Mouse (Mus musculus): ENCODE data around the gene Slfnl1. TPM values are rescaled to one million over a fixed set of nuclear protein-coding genes. Genes with fewer than 3 reads are reported as not detected.
A peak's percentile ranks its signal among the peaks of the same experiment; 100 is the strongest.

Slfnl1 gene
- polyA plus RNA-seq, 1 experiment from 2014 or later = not detected

GRCm38 (mm10) chr4:120522351-120522750 lies 9.7 kb upstream of the Slfnl1 start:
- Histone ChIP-seq H3K4me1 (ENCODE audit: control insufficient read depth, insufficient read depth, low read length) (no peaks in the 10 kb centered on the region), H3K9ac (replicated peaks; ENCODE audit: low read depth, low read length) (no peak overlapping the region), H3K27ac (ENCODE audit: low read length) (no peak overlapping the region), H3K9me3 (ENCODE audit: control insufficient read depth, low read depth, low read length) (no peaks in the 10 kb centered on the region), H3K4me3 (ENCODE audit: low read depth, low read length) (no peak overlapping the region), H3K27me3 (ENCODE audit: control insufficient read depth, insufficient read depth, low read length) (no peaks in the 10 kb centered on the region), H3K4me2 (replicated peaks; ENCODE audit: low read depth, low read length) (no peak overlapping the region), H3K36me3 (ENCODE audit: control insufficient read depth, insufficient read depth, low read length) (peaks cover 62% of the 10 kb centered on the region)
- 86% methylated on average over 4 of the region's 4 CpGs for WGBS
- ATAC-seq (ENCODE audit: insufficient number of reproducible peaks, insufficient read depth, low FRiP score, low read depth) = no peak

GRCm38 (mm10) chr4:120523092-120523491 lies 8.9 kb upstream of the Slfnl1 start:
- Histone ChIP-seq H3K27ac (ENCODE audit: low read length) (no peak overlapping the region), H3K4me1 (ENCODE audit: control insufficient read depth, insufficient read depth, low read length) (no peaks in the 10 kb centered on the region), H3K36me3 (ENCODE audit: control insufficient read depth, insufficient read depth, low read length) (peaks cover 60% of the 10 kb centered on the region), H3K4me2 (replicated peaks; ENCODE audit: low read depth, low read length) (no peak overlapping the region), H3K27me3 (ENCODE audit: control insufficient read depth, insufficient read depth, low read length) (no peaks in the 10 kb centered on the region), H3K4me3 (ENCODE audit: low read depth, low read length) (no peak overlapping the region), H3K9ac (replicated peaks; ENCODE audit: low read depth, low read length) (no peak overlapping the region), H3K9me3 (ENCODE audit: control insufficient read depth, low read depth, low read length) (no peaks in the 10 kb centered on the region)
- ATAC-seq (ENCODE audit: insufficient number of reproducible peaks, insufficient read depth, low FRiP score, low read depth) = no peak
- WGBS = 85% methylated on average over 3 of the region's 3 CpGs

GRCm38 (mm10) chr4:120528171-120528570 lies 3.9 kb upstream of the Slfnl1 start:
- no peak overlapping the region for H3K4me3 ChIP-seq (ENCODE audit: low read depth, low read length)
- H3K4me1 ChIP-seq (ENCODE audit: control insufficient read depth, insufficient read depth, low read length) = no peaks in the 10 kb centered on the region
- peaks cover 58% of the 10 kb centered on the region for H3K36me3 ChIP-seq (ENCODE audit: control insufficient read depth, insufficient read depth, low read length)
- H3K9ac ChIP-seq (replicated peaks; ENCODE audit: low read depth, low read length) = no peak overlapping the region
- WGBS = 84% methylated on average over 9 of the region's 9 CpGs
- ATAC-seq (ENCODE audit: insufficient number of reproducible peaks, insufficient read depth, low FRiP score, low read depth) = no peak
- H3K27ac ChIP-seq (ENCODE audit: low read length) = no peak overlapping the region
- H3K9me3 ChIP-seq (ENCODE audit: control insufficient read depth, low read depth, low read length) = no peaks in the 10 kb centered on the region
- H3K4me2 ChIP-seq (replicated peaks; ENCODE audit: low read depth, low read length) = no peak overlapping the region
- H3K27me3 ChIP-seq (ENCODE audit: control insufficient read depth, insufficient read depth, low read length) = no peaks in the 10 kb centered on the region

GRCm38 (mm10) chr4:120538664-120539063 lies 6.6 kb downstream of the Slfnl1 start:
- ATAC-seq (ENCODE audit: insufficient number of reproducible peaks, insufficient read depth, low FRiP score, low read depth) = no peak

GRCm38 (mm10) chr4:120544896-120545295 lies 12.9 kb downstream of the Slfnl1 start:
- Histone ChIP-seq H3K4me2 (replicated peaks; ENCODE audit: low read depth, low read length) (no peak overlapping the region), H3K9me3 (ENCODE audit: control insufficient read depth, low read depth, low read length) (no peaks in the 10 kb centered on the region), H3K27ac (ENCODE audit: low read length) (no peak overlapping the region), H3K4me1 (ENCODE audit: control insufficient read depth, insufficient read depth, low read length) (no peaks in the 10 kb centered on the region), H3K27me3 (ENCODE audit: control insufficient read depth, insufficient read depth, low read length) (no peaks in the 10 kb centered on the region), H3K36me3 (ENCODE audit: control insufficient read depth, insufficient read depth, low read length) (peaks cover 77% of the 10 kb centered on the region), H3K4me3 (ENCODE audit: low read depth, low read length) (no peak overlapping the region), H3K9ac (replicated peaks; ENCODE audit: low read depth, low read length) (no peak overlapping the region)
- ATAC-seq (ENCODE audit: insufficient number of reproducible peaks, insufficient read depth, low FRiP score, low read depth) = no peak
- 71% methylated on average over 1 of the region's 1 CpGs for WGBS

More at GRCm38 (mm10) chr4:120538664-120539063, 6.6 kb downstream of the Slfnl1 start:
- 94% methylated on average over 10 of the region's 10 CpGs for WGBS
- Histone ChIP-seq H3K4me2 (replicated peaks; ENCODE audit: low read depth, low read length) (no peak overlapping the region), H3K27ac (ENCODE audit: low read length) (no peak overlapping the region), H3K36me3 (ENCODE audit: control insufficient read depth, insufficient read depth, low read length) (peaks cover 38% of the 10 kb centered on the region), H3K4me1 (ENCODE audit: control insufficient read depth, insufficient read depth, low read length) (no peaks in the 10 kb centered on the region), H3K9ac (replicated peaks; ENCODE audit: low read depth, low read length) (no peak overlapping the region), H3K9me3 (ENCODE audit: control insufficient read depth, low read depth, low read length) (no peaks in the 10 kb centered on the region), H3K4me3 (ENCODE audit: low read depth, low read length) (no peak overlapping the region), H3K27me3 (ENCODE audit: control insufficient read depth, insufficient read depth, low read length) (no peaks in the 10 kb centered on the region)

GRCm38 (mm10) chr4:120556592-120556991 lies 24.6 kb downstream of the Slfnl1 start:
- WGBS = 92% methylated on average over 6 of the region's 6 CpGs
- Histone ChIP-seq H3K27me3 (ENCODE audit: control insufficient read depth, insufficient read depth, low read length) (no peaks in the 10 kb centered on the region), H3K4me2 (replicated peaks; ENCODE audit: low read depth, low read length) (no peak overlapping the region), H3K4me3 (ENCODE audit: low read depth, low read length) (no peak overlapping the region), H3K9ac (replicated peaks; ENCODE audit: low read depth, low read length) (no peak overlapping the region), H3K36me3 (ENCODE audit: control insufficient read depth, insufficient read depth, low read length) (peaks cover 74% of the 10 kb centered on the region), H3K27ac (ENCODE audit: low read length) (no peak overlapping the region), H3K4me1 (ENCODE audit: control insufficient read depth, insufficient read depth, low read length) (no peaks in the 10 kb centered on the region), H3K9me3 (ENCODE audit: control insufficient read depth, low read depth, low read length) (no peaks in the 10 kb centered on the region)
- no peak for ATAC-seq (ENCODE audit: insufficient number of reproducible peaks, insufficient read depth, low FRiP score, low read depth)

GRCm38 (mm10) chr4:120565726-120566125 lies 33.7 kb downstream of the Slfnl1 start:
- Histone ChIP-seq H3K4me2 (replicated peaks; ENCODE audit: low read depth, low read length) (no peak overlapping the region), H3K36me3 (ENCODE audit: control insufficient read depth, insufficient read depth, low read length) (peaks cover 26% of the 10 kb centered on the region), H3K27ac (ENCODE audit: low read length) (no peak overlapping the region), H3K9me3 (ENCODE audit: control insufficient read depth, low read depth, low read length) (no peaks in the 10 kb centered on the region), H3K4me3 (ENCODE audit: low read depth, low read length) (no peak overlapping the region), H3K4me1 (ENCODE audit: control insufficient read depth, insufficient read depth, low read length) (peaks cover 17% of the 10 kb centered on the region; the same call in 1 of the 2 replicates), H3K9ac (replicated peaks; ENCODE audit: low read depth, low read length) (no peak overlapping the region), H3K27me3 (ENCODE audit: control insufficient read depth, insufficient read depth, low read length) (no peaks in the 10 kb centered on the region)
- 95% methylated on average over 2 of the region's 2 CpGs for WGBS
- no peak for ATAC-seq (ENCODE audit: insufficient number of reproducible peaks, insufficient read depth, low FRiP score, low read depth)

- H3K4me1 ChIP-seq (ENCODE audit: control insufficient read depth, insufficient read depth, low read length) = peaks cover 26% of the 10 kb centered on the region; the same call in 1 of the 2 replicates
- no peaks in the 10 kb centered on the region for H3K27me3 ChIP-seq (ENCODE audit: control insufficient read depth, insufficient read depth, low read length)
- H3K4me3 ChIP-seq (ENCODE audit: low read depth, low read length) = peak overlapping the region; percentile 81
- H3K4me2 ChIP-seq (replicated peaks; ENCODE audit: low read depth, low read length) = peak overlapping the region; percentile 73
- 22% methylated on average over 5 of the region's 5 CpGs for WGBS
- H3K36me3 ChIP-seq (ENCODE audit: control insufficient read depth, insufficient read depth, low read length) = peaks cover 22% of the 10 kb centered on the region
- peak overlapping the region; percentile 34; the same call in 1 of the 2 replicates for H3K27ac ChIP-seq (ENCODE audit: low read length)
- no peaks in the 10 kb centered on the region for H3K9me3 ChIP-seq (ENCODE audit: control insufficient read depth, low read depth, low read length)
- ATAC-seq (ENCODE audit: insufficient number of reproducible peaks, insufficient read depth, low FRiP score, low read depth) = no peak
- 0 out of 2 replicates have a peak overlapping the region, but pooled peaks have one; percentile 2 for H3K9ac ChIP-seq (replicated peaks; ENCODE audit: low read depth, low read length)
Observed at GRCm38 (mm10) chr4:120568005-120568404, 36.0 kb downstream of the Slfnl1 start.

- no peaks in the 10 kb centered on the region for H3K27me3 ChIP-seq (ENCODE audit: control insufficient read depth, insufficient read depth, low read length)
- no peak for ATAC-seq (ENCODE audit: insufficient number of reproducible peaks, insufficient read depth, low FRiP score, low read depth)
- peak overlapping the region; percentile 81 for H3K4me3 ChIP-seq (ENCODE audit: low read depth, low read length)
- peaks cover 11% of the 10 kb centered on the region for H3K36me3 ChIP-seq (ENCODE audit: control insufficient read depth, insufficient read depth, low read length)
- 3% methylated on average over 4 of the region's 4 CpGs for WGBS
- peaks cover 26% of the 10 kb centered on the region; the same call in 1 of the 2 replicates for H3K4me1 ChIP-seq (ENCODE audit: control insufficient read depth, insufficient read depth, low read length)
- H3K9ac ChIP-seq (replicated peaks; ENCODE audit: low read depth, low read length) = peak overlapping the region; percentile 74
- peak overlapping the region; percentile 73 for H3K4me2 ChIP-seq (replicated peaks; ENCODE audit: low read depth, low read length)
- no peak overlapping the region; the same call in 1 of the 2 replicates for H3K27ac ChIP-seq (ENCODE audit: low read length)
- no peaks in the 10 kb centered on the region for H3K9me3 ChIP-seq (ENCODE audit: control insufficient read depth, low read depth, low read length)
Observed at GRCm38 (mm10) chr4:120569025-120569424, 37.0 kb downstream of the Slfnl1 start.
